Mouse (Mus musculus) lung, postnatal 36 days (tissue): ENCODE data around the gene BC080695.
"Not testable (repeated sequence)": the region's sequence is repeated elsewhere in the genome, so short reads cannot be mapped to it uniquely, and the experiment has no call there.

Source experiments
- DNase-seq: peaks from one replicate; pipeline ENCODE4 v3.0.0; 2022; ENCODE audit warnings: mixed read lengths

Gene BC080695

GRCm38 (mm10) chr4:143551400-143551799, at the start of gene BC080695, which contains the start of gene Gm13057:
TSS of gene BC080695 (plus strand) at chr4:143551700.
TSS of gene Gm13057 (plus strand) at chr4:143551709.
- not testable (repeated sequence) for DNase-seq

GRCm38 (mm10) chr4:143511043-143511442, 40.5 kb upstream of the BC080695 start, which contains the start of gene Gm13043:
TSS of gene Gm13043 (plus strand) at chr4:143511343.
- no peak for DNase-seq

DNA sequence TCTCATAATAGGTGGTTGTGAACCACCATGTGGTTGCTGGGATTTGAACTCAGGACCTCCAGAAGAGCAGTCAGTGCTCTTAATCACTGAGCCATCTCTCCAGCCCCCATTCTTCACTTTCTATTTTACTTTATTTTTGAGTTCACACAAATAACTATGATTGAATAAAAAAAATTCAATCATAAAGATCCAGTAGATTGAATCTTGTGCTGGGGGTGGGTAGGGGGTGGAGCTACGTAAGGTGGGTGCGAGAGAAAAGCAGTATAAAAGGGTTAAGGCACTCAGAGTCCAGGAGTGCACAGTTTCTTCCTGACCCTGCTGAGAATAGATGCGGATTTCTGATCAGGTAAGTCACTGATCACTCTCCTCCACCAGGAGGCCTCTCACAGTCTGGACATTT, 15.8 kb upstream of the BC080695 start, which contains the start of gene Gm13040:
TSS of gene Gm13040 (plus strand) at position 301 of the 400 bp plus-strand sequence.
- DNase-seq, result not testable (repeated sequence)

DNA sequence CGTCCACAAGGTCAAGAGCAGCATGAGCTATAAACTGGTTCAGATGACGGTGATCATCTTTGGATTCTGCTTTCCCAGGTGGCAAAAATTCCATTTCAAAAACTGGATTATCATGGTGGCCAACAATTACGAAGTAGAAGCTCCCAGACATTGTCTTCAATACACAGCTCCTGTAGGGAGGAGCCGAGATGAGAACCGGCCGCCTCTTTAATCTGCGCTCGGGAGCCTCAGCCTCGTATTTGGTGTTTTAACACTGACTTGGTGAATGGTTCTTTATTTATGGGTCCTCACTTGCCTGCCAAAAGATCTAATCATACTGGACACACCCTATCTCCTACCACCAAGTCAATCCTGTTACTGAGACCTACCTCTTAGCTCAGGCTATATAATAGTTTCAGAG, 60.4 kb downstream of the BC080695 start:
- not testable (repeated sequence) for DNase-seq

DNA sequence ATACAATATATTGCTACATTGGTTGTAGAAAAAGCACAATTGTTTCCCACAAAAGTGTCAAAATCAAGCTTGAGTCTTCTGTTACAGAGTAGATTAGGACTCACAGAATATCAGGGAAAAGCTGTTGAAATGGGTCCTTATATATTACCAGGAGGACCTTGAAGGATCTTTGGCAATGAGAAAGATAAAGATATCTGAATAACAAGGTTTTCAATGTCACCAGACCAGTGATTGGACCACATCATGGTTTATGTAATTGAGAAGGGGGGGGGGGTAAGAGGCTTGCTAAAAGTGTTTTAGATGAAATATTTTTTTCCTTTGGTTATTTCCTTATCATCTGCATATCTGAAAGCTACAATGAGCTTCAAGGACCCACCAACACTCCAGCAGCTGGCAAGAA, 63.2 kb downstream of the BC080695 start, which contains the start of gene Gm13083:
TSS of gene Gm13083 (plus strand) at position 301 of the 400 bp plus-strand sequence.
- DNase-seq, result not testable (repeated sequence)

GRCm38 (mm10) chr4:143618101-143618500, 66.6 kb downstream of the BC080695 start:
- DNase-seq, result not testable (repeated sequence)
